Mouse (Mus musculus): ENCODE data around the gene Samm50.
A peak's percentile ranks its signal among the peaks of the same experiment; 100 is the strongest.

Samm50 gene

GRCm38 (mm10) chr15:84212031-84212755, 20.2 kb downstream of the Samm50 start:
- DNase-seq: peak; percentile 91

GRCm38 (mm10) chr15:84212756-84213105, 20.7 kb downstream of the Samm50 start:
- DNase-seq: no peak

GRCm38 (mm10) chr15:84213162-84213739, 21.2 kb downstream of the Samm50 start:
- no peak for DNase-seq

GRCm38 (mm10) chr15:84214476-84214875, 22.4 kb downstream of the Samm50 start:
- no peak for DNase-seq

GRCm38 (mm10) chr15:84215273-84215672, 23.2 kb downstream of the Samm50 start:
- DNase-seq: no peak

GRCm38 (mm10) chr15:84216026-84216425, 24.0 kb downstream of the Samm50 start:
- DNase-seq: no peak

- no peak for DNase-seq
These were observed 24.5 kb downstream of the Samm50 start for GRCm38 (mm10) chr15:84216461-84217084.

GRCm38 (mm10) chr15:84217969-84218782, 26.1 kb downstream of the Samm50 start:
- no peak for DNase-seq

- no peak for DNase-seq
These were observed 26.8 kb downstream of the Samm50 start for GRCm38 (mm10) chr15:84218783-84219271.

- DNase-seq: no peak
These were observed 29.5 kb downstream of the Samm50 start for GRCm38 (mm10) chr15:84221539-84221938.

GRCm38 (mm10) chr15:84223423-84223822, 31.4 kb downstream of the Samm50 start:
- DNase-seq: no peak

- no peak for DNase-seq
These were observed 32.7 kb downstream of the Samm50 start for GRCm38 (mm10) chr15:84224779-84225178.

- no peak for DNase-seq
These were observed 34.9 kb downstream of the Samm50 start for GRCm38 (mm10) chr15:84226918-84227317.

GRCm38 (mm10) chr15:84230661-84231060, 38.6 kb downstream of the Samm50 start:
- no peak for DNase-seq

- peak; percentile 49 for DNase-seq
These were observed 39.2 kb downstream of the Samm50 start for GRCm38 (mm10) chr15:84231113-84231712.

GRCm38 (mm10) chr15:84231721-84232561, 39.9 kb downstream of the Samm50 start, which contains the start of gene Parvb:
TSS of gene Parvb (plus strand) at chr15:84232043.
- peak; percentile 38 for DNase-seq

- no peak for DNase-seq
These were observed 40.6 kb downstream of the Samm50 start for GRCm38 (mm10) chr15:84232609-84233008.

GRCm38 (mm10) chr15:84234794-84235581, 42.9 kb downstream of the Samm50 start:
- no peak for DNase-seq

GRCm38 (mm10) chr15:84235646-84236045, 43.6 kb downstream of the Samm50 start:
- no peak for DNase-seq

- no peak for DNase-seq
These were observed 46.5 kb downstream of the Samm50 start for GRCm38 (mm10) chr15:84238552-84238951.

- no peak for DNase-seq
These were observed 47.0 kb downstream of the Samm50 start for GRCm38 (mm10) chr15:84238991-84239401.

All from right cerebral cortex, postnatal 14 days (tissue).